Comparison of ENCODE assay signal across 8 mouse cellular contexts in genomic region chr11:102185677-102186076, GRCm38 (mm10). TPM values are rescaled to one million over a fixed set of nuclear protein-coding genes. Genes with fewer than 3 reads are reported as not detected.
DNase-seq lines count a peak whose midpoint lies in the region; ATAC-seq lines count a peak whose summit lies in the region.

No protein-coding gene starts in this region.

- no peak overlapping the region for H3K9ac ChIP-seq in kidney, embryonic 16.5 days (replicated peaks; ENCODE audit: low read length)
- H3K9ac ChIP-seq in embryonic facial prominence, embryonic 14.5 days (ENCODE audit: low read depth, low read length), result peak overlapping the region; percentile 95; the same call in 1 of the 2 replicates
- peak overlapping the region; percentile 86; the same call in 1 of the 2 replicates for H3K9ac ChIP-seq in neural tube, embryonic 12.5 days

- peak overlapping the region; percentile 94 for H3K27ac ChIP-seq in kidney, embryonic 16.5 days (ENCODE audit: low read length)
- peak overlapping the region; percentile 95 for H3K27ac ChIP-seq in embryonic facial prominence, embryonic 14.5 days (replicated peaks; ENCODE audit: low read depth, low read length)
- peak overlapping the region; percentile 97; the same call in 1 of the 2 replicates for H3K27ac ChIP-seq in limb, embryonic 10.5 days
- no peak overlapping the region for H3K27ac ChIP-seq in neural tube, embryonic 12.5 days

- WGBS in kidney, embryonic 16.5 days, result 52% methylated on average over 3 of the region's 3 CpGs
- WGBS in embryonic facial prominence, embryonic 14.5 days, result 54% methylated on average over 3 of the region's 3 CpGs
- 64% methylated on average over 3 of the region's 3 CpGs for WGBS in limb, embryonic 10.5 days
- WGBS in neural tube, embryonic 12.5 days, result 62% methylated on average over 3 of the region's 3 CpGs

- H3K27me3 ChIP-seq in kidney, embryonic 16.5 days (ENCODE audit: insufficient read depth, low read length), result no peaks in the 10 kb centered on the region
- H3K27me3 ChIP-seq in embryonic facial prominence, embryonic 14.5 days (replicated peaks; ENCODE audit: control insufficient read depth, insufficient read depth, low read length), result no peaks in the 10 kb centered on the region
- H3K27me3 ChIP-seq in limb, embryonic 10.5 days (ENCODE audit: low read depth, poor library complexity, severe bottlenecking), result no peaks in the 10 kb centered on the region
- H3K27me3 ChIP-seq in neural tube, embryonic 12.5 days (replicated peaks), result no peaks in the 10 kb centered on the region

- H3K36me3 ChIP-seq in kidney, embryonic 16.5 days (ENCODE audit: insufficient read depth, low read length), result peaks cover 10% of the 10 kb centered on the region; the same call in 1 of the 2 replicates
- peaks cover 22% of the 10 kb centered on the region for H3K36me3 ChIP-seq in embryonic facial prominence, embryonic 14.5 days (ENCODE audit: control insufficient read depth, insufficient read depth, low read length)
- peaks cover 27% of the 10 kb centered on the region for H3K36me3 ChIP-seq in limb, embryonic 10.5 days
- peaks cover 13% of the 10 kb centered on the region for H3K36me3 ChIP-seq in neural tube, embryonic 12.5 days

- H3K4me2 ChIP-seq in kidney, embryonic 16.5 days (replicated peaks; ENCODE audit: low read depth, low read length), result peak overlapping the region; percentile 89
- H3K4me2 ChIP-seq in embryonic facial prominence, embryonic 14.5 days (ENCODE audit: low read depth, low read length), result peak overlapping the region; percentile 78
- peak overlapping the region; percentile 83 for H3K4me2 ChIP-seq in neural tube, embryonic 12.5 days (replicated peaks)

- peaks cover 33% of the 10 kb centered on the region for H3K4me1 ChIP-seq in kidney, embryonic 16.5 days (ENCODE audit: insufficient read depth, low read length)
- H3K4me1 ChIP-seq in embryonic facial prominence, embryonic 14.5 days (ENCODE audit: control insufficient read depth, insufficient read depth, low read length), result peaks cover 16% of the 10 kb centered on the region
- H3K4me1 ChIP-seq in limb, embryonic 10.5 days, result peaks cover 32% of the 10 kb centered on the region
- H3K4me1 ChIP-seq in neural tube, embryonic 12.5 days, result peaks cover 28% of the 10 kb centered on the region

- no peak for DNase-seq in kidney, postnatal 10 days
- DNase-seq in embryonic facial prominence, embryonic 14.5 days (ENCODE audit: low spot score), result no peak
- DNase-seq in limb, embryonic 10.5 days (ENCODE audit: low spot score), result no peak
- no peak for DNase-seq in right cerebral cortex, postnatal 36 days (ENCODE audit: low spot score in 2 of 2)
- no peak for DNase-seq in layer of hippocampus, postnatal 36 days

- ATAC-seq in kidney, embryonic 16.5 days (ENCODE audit: low FRiP score, low TSS enrichment), result no peak
- ATAC-seq in embryonic facial prominence, embryonic 14.5 days (ENCODE audit: low read depth), result no peak
- ATAC-seq in neural tube, embryonic 12.5 days (ENCODE audit: low FRiP score, low read depth), result no peak
- no peak for ATAC-seq in frontal cortex, adult (ENCODE audit: low TSS enrichment)

- H3K4me3 ChIP-seq in kidney, embryonic 16.5 days (ENCODE audit: low read length), result peak overlapping the region; percentile 94; the same call in 1 of the 2 replicates
- H3K4me3 ChIP-seq in embryonic facial prominence, embryonic 14.5 days (ENCODE audit: low read depth, low read length), result peak overlapping the region; percentile 93
- peak overlapping the region; percentile 75 for H3K4me3 ChIP-seq in limb, embryonic 10.5 days
- peak overlapping the region; percentile 83; the same call in 1 of the 2 replicates for H3K4me3 ChIP-seq in neural tube, embryonic 12.5 days

- no peaks in the 10 kb centered on the region for H3K9me3 ChIP-seq in kidney, embryonic 16.5 days (ENCODE audit: low read length)
- H3K9me3 ChIP-seq in embryonic facial prominence, embryonic 14.5 days (ENCODE audit: control insufficient read depth, low read length), result no peaks in the 10 kb centered on the region
- no peaks in the 10 kb centered on the region for H3K9me3 ChIP-seq in limb, embryonic 10.5 days (replicated peaks)
- H3K9me3 ChIP-seq in neural tube, embryonic 12.5 days, result no peaks in the 10 kb centered on the region

RNA-seq across cellular contexts. Expression of gene Lsm12, which starts 0.6 kb away (rescaled TPM):
- polyA plus RNA-seq in kidney, embryonic 16.5 days (2015; fragmentation: Nextera tagmentation; extraction: Ambion mirVana), result 90.2 and 108 TPM in 2 replicates
- polyA plus RNA-seq in embryonic facial prominence, embryonic 14.5 days (2014; fragmentation: Nextera tagmentation; extraction: Ambion mirVana), result 92.9 and 98.4 TPM in 2 replicates
- 125 and 146 TPM in 2 replicates for polyA plus RNA-seq in limb, embryonic 10.5 days (2016; fragmentation: Nextera tagmentation; extraction: Ambion mirVana)
- polyA plus RNA-seq in neural tube, embryonic 12.5 days (2016; fragmentation: Nextera tagmentation; extraction: Ambion mirVana), result 87.0 and 112 TPM in 2 replicates
- total RNA-seq in layer of hippocampus, postnatal 36 days (2021), result 10 to 100 TPM; 59.4 to 60.8 TPM

RNA-seq across cellular contexts. Expression of gene G6pc3, which starts 3.7 kb away (rescaled TPM):
- 46.0 and 49.9 TPM in 2 replicates for polyA plus RNA-seq in kidney, embryonic 16.5 days (2015; fragmentation: Nextera tagmentation; extraction: Ambion mirVana)
- 27.9 and 29.3 TPM in 2 replicates for polyA plus RNA-seq in embryonic facial prominence, embryonic 14.5 days (2014; fragmentation: Nextera tagmentation; extraction: Ambion mirVana)
- polyA plus RNA-seq in limb, embryonic 10.5 days (2016; fragmentation: Nextera tagmentation; extraction: Ambion mirVana), result 41.4 and 41.6 TPM in 2 replicates
- 29.6 and 30.8 TPM in 2 replicates for polyA plus RNA-seq in neural tube, embryonic 12.5 days (2016; fragmentation: Nextera tagmentation; extraction: Ambion mirVana)
- 10 to 100 TPM; 52.0 to 58.5 TPM for total RNA-seq in layer of hippocampus, postnatal 36 days (2021)

RNA-seq across cellular contexts. Expression of gene Tmem101, which starts 29.5 kb away (rescaled TPM):
- 42.7 and 43.1 TPM in 2 replicates for polyA plus RNA-seq in kidney, embryonic 16.5 days (2015; fragmentation: Nextera tagmentation; extraction: Ambion mirVana)
- polyA plus RNA-seq in embryonic facial prominence, embryonic 14.5 days (2014; fragmentation: Nextera tagmentation; extraction: Ambion mirVana), result 30.0 and 31.1 TPM in 2 replicates
- polyA plus RNA-seq in limb, embryonic 10.5 days (2016; fragmentation: Nextera tagmentation; extraction: Ambion mirVana), result 34.0 and 39.6 TPM in 2 replicates
- 35.3 and 37.3 TPM in 2 replicates for polyA plus RNA-seq in neural tube, embryonic 12.5 days (2016; fragmentation: Nextera tagmentation; extraction: Ambion mirVana)
- total RNA-seq in layer of hippocampus, postnatal 36 days (2021), result 10 to 100 TPM; 29.5 to 30.6 TPM

RNA-seq across cellular contexts. Expression of gene Nags, which starts 40.4 kb away (rescaled TPM):
- polyA plus RNA-seq in kidney, embryonic 16.5 days (2015; fragmentation: Nextera tagmentation; extraction: Ambion mirVana), result 0.10 and 0.17 TPM in 2 replicates
- 0.28 and 0.49 TPM in 2 replicates for polyA plus RNA-seq in embryonic facial prominence, embryonic 14.5 days (2014; fragmentation: Nextera tagmentation; extraction: Ambion mirVana)
- 0.09 and 0.20 TPM in 2 replicates for polyA plus RNA-seq in limb, embryonic 10.5 days (2016; fragmentation: Nextera tagmentation; extraction: Ambion mirVana)
- not detected in 2 replicates for polyA plus RNA-seq in neural tube, embryonic 12.5 days (2016; fragmentation: Nextera tagmentation; extraction: Ambion mirVana)
- not detected for total RNA-seq in layer of hippocampus, postnatal 36 days (2021)

RNA-seq across cellular contexts. Expression of gene Hdac5, which starts 44.3 kb away (rescaled TPM):
- polyA plus RNA-seq in kidney, embryonic 16.5 days (2015; fragmentation: Nextera tagmentation; extraction: Ambion mirVana), result 51.5 and 59.8 TPM in 2 replicates
- polyA plus RNA-seq in embryonic facial prominence, embryonic 14.5 days (2014; fragmentation: Nextera tagmentation; extraction: Ambion mirVana), result 44.0 and 47.2 TPM in 2 replicates
- 36.4 and 50.2 TPM in 2 replicates for polyA plus RNA-seq in limb, embryonic 10.5 days (2016; fragmentation: Nextera tagmentation; extraction: Ambion mirVana)
- 104 and 106 TPM in 2 replicates for polyA plus RNA-seq in neural tube, embryonic 12.5 days (2016; fragmentation: Nextera tagmentation; extraction: Ambion mirVana)
- total RNA-seq in layer of hippocampus, postnatal 36 days (2021), result 100 to 1,000 TPM; 227 to 234 TPM
